ENCODE assay signal across 8 mouse cellular contexts in the genomic region with DNA sequence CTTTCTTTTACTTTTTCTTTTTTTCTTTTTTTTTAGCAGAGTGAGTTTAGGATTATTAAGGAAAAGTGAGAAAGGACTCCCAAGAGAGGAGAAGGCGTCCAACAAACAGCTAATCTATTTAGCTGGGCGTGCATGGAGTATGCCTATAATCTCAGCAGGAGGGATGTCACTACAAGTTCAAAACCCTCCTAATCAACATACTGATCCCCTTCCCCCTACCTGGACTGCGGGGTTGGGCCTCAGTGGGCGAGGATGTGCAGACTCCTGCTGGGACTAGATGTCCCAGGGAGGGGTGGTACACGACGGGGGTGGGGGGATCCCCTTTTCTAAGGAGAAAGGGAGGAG. TPM values are rescaled to one million over a fixed set of nuclear protein-coding genes. Genes with fewer than 3 reads are reported as not detected.
DNase-seq lines count a peak whose midpoint lies in the region; ATAC-seq and TF ChIP-seq lines count a peak whose summit lies in the region.

No protein-coding gene starts in this region.

- TF ChIP-seq POLR2A in bone marrow, adult 2 months (IDR thresholded peaks at IDR 0.05; ENCODE audit: borderline replicate concordance, control insufficient read depth, low read depth, low read length): no peak

- H3K9ac ChIP-seq in intestine, embryonic 14.5 days (ENCODE audit: low read length): peak overlapping the region; percentile 38
- H3K9ac ChIP-seq in neural tube, embryonic 15.5 days (replicated peaks): 0 out of 2 replicates have a peak overlapping the region, but pooled peaks have one; percentile 5

- H3K4me2 ChIP-seq in intestine, embryonic 14.5 days (ENCODE audit: low read length): peak overlapping the region; percentile 46
- peak overlapping the region; percentile 60 for H3K4me2 ChIP-seq in neural tube, embryonic 15.5 days

- H3K36me3 ChIP-seq in intestine, embryonic 14.5 days (ENCODE audit: control insufficient read depth, insufficient read depth, low read length): no peaks in the 10 kb centered on the region
- no peaks in the 10 kb centered on the region for H3K36me3 ChIP-seq in neural tube, embryonic 15.5 days

- peak overlapping the region; percentile 37 for H3K4me3 ChIP-seq in layer of hippocampus, adult 2 months
- peak overlapping the region; percentile 74 for H3K4me3 ChIP-seq in bone marrow, adult 2 months (replicated peaks; ENCODE audit: control insufficient read depth, low read depth, low read length)
- H3K4me3 ChIP-seq in intestine, embryonic 14.5 days (ENCODE audit: low read depth, low read length): peak overlapping the region; percentile 51
- H3K4me3 ChIP-seq in neural tube, embryonic 15.5 days (replicated peaks): peak overlapping the region; percentile 44

- H3K9me3 ChIP-seq in intestine, embryonic 14.5 days (ENCODE audit: control insufficient read depth, low read length): no peaks in the 10 kb centered on the region
- H3K9me3 ChIP-seq in neural tube, embryonic 15.5 days (replicated peaks): no peaks in the 10 kb centered on the region

- no peaks in the 10 kb centered on the region; the same call in 1 of the 2 replicates for H3K4me1 ChIP-seq in bone marrow, adult 2 months (ENCODE audit: control insufficient read depth, insufficient read depth, low read length)
- H3K4me1 ChIP-seq in intestine, embryonic 14.5 days (replicated peaks; ENCODE audit: control insufficient read depth, insufficient read depth, low read length): peaks cover 13% of the 10 kb centered on the region; the same call in 1 of the 2 replicates
- peaks cover 26% of the 10 kb centered on the region for H3K4me1 ChIP-seq in neural tube, embryonic 15.5 days

- DNase-seq in layer of hippocampus, adult 2 months (ENCODE audit: low spot score in 2 of 2): no peak
- DNase-seq in layer of hippocampus, adult 9-10 months (ENCODE audit: low spot score): no peak
- DNase-seq in intestine, embryonic 14.5 days (ENCODE audit: low spot score): no peak
- no peak for DNase-seq in right cerebral cortex, postnatal 4 days
- no peak for DNase-seq in cerebellum, adult 11-12 months
- no peak for DNase-seq in kidney, postnatal 10 days

- WGBS in bone marrow, adult 2 months: 6% methylated on average over 6 of the region's 6 CpGs
- under 1% methylated on average over 6 of the region's 6 CpGs for WGBS in intestine, embryonic 14.5 days
- WGBS in neural tube, embryonic 15.5 days: 0% methylated on average over 6 of the region's 6 CpGs

- peak overlapping the region; percentile 44; the same call in 1 of the 2 replicates for H3K27ac ChIP-seq in layer of hippocampus, adult 2 months
- H3K27ac ChIP-seq in bone marrow, adult 2 months (ENCODE audit: control insufficient read depth, insufficient read depth, low read depth, low read length, poor library complexity): no peak overlapping the region
- H3K27ac ChIP-seq in intestine, embryonic 14.5 days (ENCODE audit: low read depth): peak overlapping the region; percentile 43; the same call in 1 of the 2 replicates
- H3K27ac ChIP-seq in neural tube, embryonic 15.5 days (replicated peaks): no peak overlapping the region; the same call in none of the 2 replicates

- no peaks in the 10 kb centered on the region; the same call in 1 of the 2 replicates for H3K27me3 ChIP-seq in intestine, embryonic 14.5 days (replicated peaks; ENCODE audit: control insufficient read depth, insufficient read depth, low read length)
- peaks cover 22% of the 10 kb centered on the region for H3K27me3 ChIP-seq in neural tube, embryonic 15.5 days (replicated peaks)

- no peak for TF ChIP-seq CTCF in layer of hippocampus, adult 2 months (conservative IDR thresholded peaks at IDR 0.05)
- no peak for TF ChIP-seq CTCF in bone marrow, adult 2 months (IDR thresholded peaks at IDR 0.05; ENCODE audit: control insufficient read depth, insufficient read depth, low read length)

- 0 out of 2 replicates have a peak, but pooled peaks have one; percentile 21 for ATAC-seq in intestine, embryonic 14.5 days (replicated peaks; ENCODE audit: low FRiP score, low TSS enrichment, low read depth)
- no peak for ATAC-seq in neural tube, embryonic 15.5 days (ENCODE audit: low FRiP score)

RNA-seq across cellular contexts. Expression of a gene that starts 0.3 kb away (rescaled TPM):
- 1 to 10 TPM in 1 of 2 experiments, under 1 TPM in 1; 0.79 to 1.3 TPM for total RNA-seq in layer of hippocampus, adult 2 months (2021)
- 43.1 and 76.8 TPM in 2 replicates for polyA plus RNA-seq in bone marrow, adult 2 months (2011; ENCODE audit: insufficient read depth, insufficient read length, low replicate concordance, missing spikeins)
- polyA plus RNA-seq in intestine, embryonic 14.5 days (2014; fragmentation: Nextera tagmentation; extraction: Ambion mirVana): 3.9 and 4.1 TPM in 2 replicates
- 2.9 and 3.3 TPM in 2 replicates for polyA plus RNA-seq in neural tube, embryonic 15.5 days (2015; fragmentation: Nextera tagmentation; extraction: Ambion mirVana)

RNA-seq across cellular contexts. Expression of a gene that starts 0.8 kb away (rescaled TPM):
- total RNA-seq in layer of hippocampus, adult 2 months (2021): 1 to 10 TPM; 2.6 to 2.8 TPM
- polyA plus RNA-seq in bone marrow, adult 2 months (2011; ENCODE audit: insufficient read depth, insufficient read length, low replicate concordance, missing spikeins): 8.4 and 14.4 TPM in 2 replicates
- 1.4 and 1.5 TPM in 2 replicates for polyA plus RNA-seq in intestine, embryonic 14.5 days (2014; fragmentation: Nextera tagmentation; extraction: Ambion mirVana)
- 2.1 and 2.6 TPM in 2 replicates for polyA plus RNA-seq in neural tube, embryonic 15.5 days (2015; fragmentation: Nextera tagmentation; extraction: Ambion mirVana)

RNA-seq across cellular contexts. Expression of a gene that starts 9.6 kb away (rescaled TPM):
- total RNA-seq in layer of hippocampus, adult 2 months (2021): 10 to 100 TPM; 56.8 to 61.5 TPM
- polyA plus RNA-seq in bone marrow, adult 2 months (2011; ENCODE audit: insufficient read depth, insufficient read length, low replicate concordance, missing spikeins): 39.7 and 51.0 TPM in 2 replicates
- polyA plus RNA-seq in intestine, embryonic 14.5 days (2014; fragmentation: Nextera tagmentation; extraction: Ambion mirVana): 5.0 and 6.2 TPM in 2 replicates
- 6.4 and 7.3 TPM in 2 replicates for polyA plus RNA-seq in neural tube, embryonic 15.5 days (2015; fragmentation: Nextera tagmentation; extraction: Ambion mirVana)

RNA-seq across cellular contexts. Expression of a gene that starts 26.6 kb away (rescaled TPM):
- 100 to 1,000 TPM; 226 to 240 TPM for total RNA-seq in layer of hippocampus, adult 2 months (2021)
- 1,856 and 2,313 TPM in 2 replicates for polyA plus RNA-seq in bone marrow, adult 2 months (2011; ENCODE audit: insufficient read depth, insufficient read length, low replicate concordance, missing spikeins)
- 1,049 and 1,145 TPM in 2 replicates for polyA plus RNA-seq in intestine, embryonic 14.5 days (2014; fragmentation: Nextera tagmentation; extraction: Ambion mirVana)
- 351 and 459 TPM in 2 replicates for polyA plus RNA-seq in neural tube, embryonic 15.5 days (2015; fragmentation: Nextera tagmentation; extraction: Ambion mirVana)

RNA-seq across cellular contexts. Expression of a gene that starts 44.8 kb away (rescaled TPM):
- 1 to 10 TPM; 3.6 to 4.3 TPM for total RNA-seq in layer of hippocampus, adult 2 months (2021)
- polyA plus RNA-seq in bone marrow, adult 2 months (2011; ENCODE audit: insufficient read depth, insufficient read length, low replicate concordance, missing spikeins): 15.8 and 21.3 TPM in 2 replicates
- polyA plus RNA-seq in intestine, embryonic 14.5 days (2014; fragmentation: Nextera tagmentation; extraction: Ambion mirVana): 14.7 and 16.2 TPM in 2 replicates
- 4.2 and 12.2 TPM in 2 replicates for polyA plus RNA-seq in neural tube, embryonic 15.5 days (2015; fragmentation: Nextera tagmentation; extraction: Ambion mirVana)

Comparison
In these comparisons a context has a peak if more than half of its experiments do, and no peak if none do; other contexts are left out.
1. H3K27ac ChIP-seq: peak in layer of hippocampus, adult 2 months (single experiment) and intestine, embryonic 14.5 days (single experiment); none in bone marrow, adult 2 months (single experiment) and neural tube, embryonic 15.5 days (single experiment).
2. Peak in every context shown above with its lines, with median percentiles within 50 percentile points of each other: H3K4me3 ChIP-seq.